ENCODE assay signal across 8 mouse cellular contexts in genomic region chr9:88521961-88522568, GRCm38 (mm10). TPM values are rescaled to one million over a fixed set of nuclear protein-coding genes. Genes with fewer than 3 reads are reported as not detected.
A peak's percentile ranks its signal among the peaks of the same experiment; 100 is the strongest.
DNase-seq lines count a peak whose midpoint lies in the region; ATAC-seq and TF ChIP-seq lines count a peak whose summit lies in the region.

No protein-coding gene starts in this region.

- H3K9me3 ChIP-seq in erythroblast, embryonic 14.5 days (ENCODE audit: control insufficient read depth, low read length) = no peaks in the 10 kb centered on the region
- H3K9me3 ChIP-seq in forebrain, embryonic 11.5 days (ENCODE audit: control insufficient read depth, low read length) = no peaks in the 10 kb centered on the region
- no peaks in the 10 kb centered on the region for H3K9me3 ChIP-seq in liver, embryonic 14.5 days (ENCODE audit: control insufficient read depth, low read length)

- H3K27ac ChIP-seq in forebrain, embryonic 11.5 days (ENCODE audit: low read depth, low read length) = peak overlapping the region; percentile 88
- peak overlapping the region; percentile 90 for H3K27ac ChIP-seq in liver, embryonic 14.5 days

- H3K4me1 ChIP-seq in erythroblast, embryonic 14.5 days (ENCODE audit: control insufficient read depth) = peaks cover 41% of the 10 kb centered on the region
- 0 out of 2 replicates have a peak, but pooled peaks cover 2% of the 10 kb centered on the region for H3K4me1 ChIP-seq in forebrain, embryonic 11.5 days (replicated peaks; ENCODE audit: control insufficient read depth, insufficient read depth, low read length)
- peaks cover 0 to 7% of the 10 kb centered on the region in 2 experiments; a peak in 3 of 4 replicates for H3K4me1 ChIP-seq in liver, embryonic 14.5 days (replicated peaks; ENCODE audit: control insufficient read depth in 2 of 2, insufficient read depth in 2 of 2, low read length in 1 of 2)

- no peak for ATAC-seq in erythroblast, adult 5-6 weeks (replicated peaks; ENCODE audit: low FRiP score, poor library complexity, severe bottlenecking)
- no peak for ATAC-seq in forebrain, embryonic 11.5 days (replicated peaks; ENCODE audit: low FRiP score)
- no peak for ATAC-seq in liver, embryonic 14.5 days (ENCODE audit: insufficient read depth)

- no peak for TF ChIP-seq EP300 in liver, embryonic 14.5 days (IDR thresholded peaks at IDR 0.05; ENCODE audit: low read depth)

- no peak for TF ChIP-seq CTCF in liver, embryonic 14.5 days (IDR thresholded peaks at IDR 0.05; ENCODE audit: low read depth)

- peak overlapping the region; percentile 99 for H3K9ac ChIP-seq in forebrain, embryonic 11.5 days (ENCODE audit: low read length)
- peak overlapping the region; percentile 98 for H3K9ac ChIP-seq in liver, embryonic 14.5 days (replicated peaks)

- DNase-seq in 416B (ENCODE audit: low read depth) = peak; percentile 47
- DNase-seq in forebrain, embryonic 11.5 days (ENCODE audit: low spot score) = no peak
- no peak for DNase-seq in liver, embryonic 14.5 days (ENCODE audit: low read depth in 3 of 3, low spot score in 3 of 3)
- DNase-seq in urinary bladder, postnatal 4 days (ENCODE audit: low spot score in 2 of 2) = no peak
- DNase-seq in layer of hippocampus, postnatal 36 days = no peak
- DNase-seq in adrenal gland, postnatal 4 days (ENCODE audit: low spot score in 2 of 2) = no peak

- H3K27me3 ChIP-seq in erythroblast, embryonic 14.5 days (ENCODE audit: control insufficient read depth) = no peaks in the 10 kb centered on the region
- H3K27me3 ChIP-seq in forebrain, embryonic 11.5 days (ENCODE audit: control insufficient read depth, insufficient read depth, low read length) = no peaks in the 10 kb centered on the region
- no peaks in the 10 kb centered on the region for H3K27me3 ChIP-seq in liver, embryonic 14.5 days (ENCODE audit: control insufficient read depth, insufficient read depth, low read length)

- H3K4me2 ChIP-seq in forebrain, embryonic 11.5 days (ENCODE audit: low read depth, low read length, severe bottlenecking) = peak overlapping the region; percentile 74
- peak overlapping the region; percentile 92 for H3K4me2 ChIP-seq in liver, embryonic 14.5 days (ENCODE audit: low read depth)

- H3K36me3 ChIP-seq in erythroblast, embryonic 14.5 days (ENCODE audit: control insufficient read depth) = peaks cover 25% of the 10 kb centered on the region
- H3K36me3 ChIP-seq in forebrain, embryonic 11.5 days (ENCODE audit: control insufficient read depth, insufficient read depth, low read length) = no peaks in the 10 kb centered on the region; the same call in 1 of the 2 replicates
- H3K36me3 ChIP-seq in liver, embryonic 14.5 days (replicated peaks; ENCODE audit: control insufficient read depth, insufficient read depth, low read depth) = peaks cover 14% of the 10 kb centered on the region

- H3K4me3 ChIP-seq in erythroblast, embryonic 14.5 days (replicated peaks) = peak overlapping the region; percentile 76
- peak overlapping the region; percentile 88 for H3K4me3 ChIP-seq in forebrain, embryonic 11.5 days (ENCODE audit: low read depth, low read length)
- H3K4me3 ChIP-seq in liver, embryonic 14.5 days (ENCODE audit: insufficient read depth in 1 of 2, low read depth in 2 of 2, low read length in 2 of 2) = peak overlapping the region; percentile 92 to 99

- 1% methylated on average over 10 of the region's 10 CpGs for WGBS in forebrain, embryonic 11.5 days
- 0% methylated on average over 10 of the region's 10 CpGs for WGBS in liver, embryonic 14.5 days (ENCODE audit: insufficient replicate concordance)

RNA-seq across cellular contexts. Expression of gene Zfp949, which starts 25.8 kb away (rescaled TPM):
- polyA plus RNA-seq in erythroblast, embryonic 14.5 days (2012) = 0.47 and 0.62 TPM in 2 replicates
- total RNA-seq in erythroblast, adult 5-6 weeks (2015; ENCODE audit: low replicate concordance) = 46.2 and 62.8 TPM in 2 replicates
- 79.1 and 99.0 TPM in 2 replicates for total RNA-seq in erythroblast, adult 5-6 weeks (2017; ENCODE audit: low replicate concordance)
- polyA plus RNA-seq in forebrain, embryonic 11.5 days (2014; fragmentation: Nextera tagmentation; extraction: Ambion mirVana) = 7.8 and 10.1 TPM in 2 replicates
- 2.3 and 3.8 TPM in 2 replicates for polyA plus RNA-seq in liver, embryonic 14.5 days (2012; rRNA removed)
- polyA plus RNA-seq in liver, embryonic 14.5 days (2014; fragmentation: Nextera tagmentation; extraction: Ambion mirVana) = 5.8 and 6.0 TPM in 2 replicates
- 10 to 100 TPM; 22.4 to 24.7 TPM for total RNA-seq in layer of hippocampus, postnatal 36 days (2021)
- 10 to 100 TPM; 12.8 to 13.7 TPM for total RNA-seq in adrenal gland, postnatal 4 days (2021)

RNA-seq across cellular contexts. Expression of gene Syncrip, which starts 39.7 kb away (rescaled TPM):
- polyA plus RNA-seq in erythroblast, embryonic 14.5 days (2012) = 3.0 and 3.8 TPM in 2 replicates
- total RNA-seq in erythroblast, adult 5-6 weeks (2015; ENCODE audit: low replicate concordance) = 50.6 and 51.7 TPM in 2 replicates
- total RNA-seq in erythroblast, adult 5-6 weeks (2017; ENCODE audit: low replicate concordance) = 36.5 and 38.8 TPM in 2 replicates
- polyA plus RNA-seq in forebrain, embryonic 11.5 days (2014; fragmentation: Nextera tagmentation; extraction: Ambion mirVana) = 141 and 148 TPM in 2 replicates
- 10.7 and 24.3 TPM in 2 replicates for polyA plus RNA-seq in liver, embryonic 14.5 days (2012; rRNA removed)
- 47.0 and 53.4 TPM in 2 replicates for polyA plus RNA-seq in liver, embryonic 14.5 days (2014; fragmentation: Nextera tagmentation; extraction: Ambion mirVana)
- 10 to 100 TPM; 69.5 to 70.8 TPM for total RNA-seq in layer of hippocampus, postnatal 36 days (2021)
- 100 to 1,000 TPM; 101 to 112 TPM for total RNA-seq in adrenal gland, postnatal 4 days (2021)

RNA-seq across cellular contexts. Expression of gene Trim43a, which starts 58.6 kb away (rescaled TPM):
- polyA plus RNA-seq in erythroblast, embryonic 14.5 days (2012) = not detected in 2 replicates
- total RNA-seq in erythroblast, adult 5-6 weeks (2015; ENCODE audit: low replicate concordance) = not detected in 2 replicates
- not detected in 2 replicates for total RNA-seq in erythroblast, adult 5-6 weeks (2017; ENCODE audit: low replicate concordance)
- not detected in 2 replicates for polyA plus RNA-seq in forebrain, embryonic 11.5 days (2014; fragmentation: Nextera tagmentation; extraction: Ambion mirVana)
- 0.02 and 0.08 TPM in 2 replicates for polyA plus RNA-seq in liver, embryonic 14.5 days (2012; rRNA removed)
- not detected in 2 replicates for polyA plus RNA-seq in liver, embryonic 14.5 days (2014; fragmentation: Nextera tagmentation; extraction: Ambion mirVana)
- total RNA-seq in layer of hippocampus, postnatal 36 days (2021) = 1 to 10 TPM; 1.4 to 1.5 TPM
- 1 to 10 TPM; 1.1 to 1.3 TPM for total RNA-seq in adrenal gland, postnatal 4 days (2021)
